Mouse (Mus musculus): ENCODE measurements at regions not wholly inside any gene's neighbourhood (a gene's known extent, or its start where the extent isn't known, plus 50 kb on each side); places are given as distances from the start of the nearest gene placed in this dataset.

GRCm38 (mm10) chr15:62249436-62249835 lies 1326.6 kb upstream of the A1bg start:
- H3K4me3 ChIP-seq (ENCODE audit: inconsistent target): no peak overlapping the region
- no peaks in the 10 kb centered on the region for H3K36me3 ChIP-seq (ENCODE audit: inconsistent target)
- no peaks in the 10 kb centered on the region for H3K79me2 ChIP-seq (ENCODE audit: inconsistent target)
- WGBS (ENCODE audit: missing documents): 93% methylated on average over 4 of the region's 4 CpGs
- no peak overlapping the region for H3K27ac ChIP-seq

- 96% methylated on average over 4 of the region's 4 CpGs for WGBS (ENCODE audit: missing documents)
- no peaks in the 10 kb centered on the region for H3K79me2 ChIP-seq (ENCODE audit: inconsistent target)
- no peak overlapping the region for H3K27ac ChIP-seq
- H3K4me3 ChIP-seq (ENCODE audit: inconsistent target): no peak overlapping the region
- no peaks in the 10 kb centered on the region for H3K36me3 ChIP-seq (ENCODE audit: inconsistent target)
Observed at GRCm38 (mm10) chr15:62246561-62247079, 1323.8 kb upstream of the A1bg start.

GRCm38 (mm10) chr15:62245237-62245636 lies 1322.4 kb upstream of the A1bg start:
- Histone ChIP-seq H3K4me3 (ENCODE audit: inconsistent target) (no peak overlapping the region), H3K27ac (no peak overlapping the region), H3K36me3 (ENCODE audit: inconsistent target) (no peaks in the 10 kb centered on the region), H3K79me2 (ENCODE audit: inconsistent target) (no peaks in the 10 kb centered on the region)
- 80% methylated on average over 1 of the region's 1 CpGs for WGBS (ENCODE audit: missing documents)

- Histone ChIP-seq H3K79me2 (ENCODE audit: inconsistent target) (no peaks in the 10 kb centered on the region), H3K27ac (no peak overlapping the region), H3K4me3 (ENCODE audit: inconsistent target) (no peak overlapping the region), H3K36me3 (ENCODE audit: inconsistent target) (no peaks in the 10 kb centered on the region)
- 96% methylated on average over 3 of the region's 3 CpGs for WGBS (ENCODE audit: missing documents)
Observed at GRCm38 (mm10) chr15:62244819-62245218, 1322.0 kb upstream of the A1bg start.

- H3K27ac ChIP-seq: no peak overlapping the region
- H3K4me3 ChIP-seq (ENCODE audit: inconsistent target): no peak overlapping the region
- 100% methylated on average over 3 of the region's 3 CpGs for WGBS (ENCODE audit: missing documents)
- no peaks in the 10 kb centered on the region for H3K36me3 ChIP-seq (ENCODE audit: inconsistent target)
- no peaks in the 10 kb centered on the region for H3K79me2 ChIP-seq (ENCODE audit: inconsistent target)
Observed at GRCm38 (mm10) chr15:62240031-62240430, 1317.2 kb upstream of the A1bg start.

GRCm38 (mm10) chr15:62238503-62239045 lies 1315.8 kb upstream of the A1bg start:
- Histone ChIP-seq H3K79me2 (ENCODE audit: inconsistent target) (no peaks in the 10 kb centered on the region), H3K36me3 (ENCODE audit: inconsistent target) (no peaks in the 10 kb centered on the region), H3K27ac (no peak overlapping the region), H3K4me3 (ENCODE audit: inconsistent target) (no peak overlapping the region)
- WGBS (ENCODE audit: missing documents): 92% methylated on average over 5 of the region's 5 CpGs

GRCm38 (mm10) chr15:62236056-62236455 lies 1313.2 kb upstream of the A1bg start:
- H3K36me3 ChIP-seq (ENCODE audit: inconsistent target): no peaks in the 10 kb centered on the region

GRCm38 (mm10) chr15:62234182-62234760 lies 1311.5 kb upstream of the A1bg start:
- Histone ChIP-seq H3K79me2 (ENCODE audit: inconsistent target) (no peaks in the 10 kb centered on the region), H3K27ac (no peak overlapping the region), H3K36me3 (ENCODE audit: inconsistent target) (no peaks in the 10 kb centered on the region), H3K4me3 (ENCODE audit: inconsistent target) (no peak overlapping the region)
- 96% methylated on average over 4 of the region's 4 CpGs for WGBS (ENCODE audit: missing documents)

More at GRCm38 (mm10) chr15:62236056-62236455, 1313.2 kb upstream of the A1bg start:
- no peaks in the 10 kb centered on the region for H3K79me2 ChIP-seq (ENCODE audit: inconsistent target)
- no peak overlapping the region for H3K4me3 ChIP-seq (ENCODE audit: inconsistent target)
- H3K27ac ChIP-seq: no peak overlapping the region
- 100% methylated on average over 2 of the region's 2 CpGs for WGBS (ENCODE audit: missing documents)

GRCm38 (mm10) chr15:62233154-62233553 lies 1310.3 kb upstream of the A1bg start:
- Histone ChIP-seq H3K36me3 (ENCODE audit: inconsistent target) (no peaks in the 10 kb centered on the region), H3K27ac (no peak overlapping the region), H3K79me2 (ENCODE audit: inconsistent target) (no peaks in the 10 kb centered on the region), H3K4me3 (ENCODE audit: inconsistent target) (no peak overlapping the region)
- WGBS (ENCODE audit: missing documents): 85% methylated on average over 8 of the region's 8 CpGs

GRCm38 (mm10) chr15:62231709-62232108 lies 1308.9 kb upstream of the A1bg start:
- Histone ChIP-seq H3K79me2 (ENCODE audit: inconsistent target) (no peaks in the 10 kb centered on the region), H3K36me3 (ENCODE audit: inconsistent target) (no peaks in the 10 kb centered on the region), H3K27ac (no peak overlapping the region), H3K4me3 (ENCODE audit: inconsistent target) (no peak overlapping the region)
- WGBS (ENCODE audit: missing documents): 100% methylated on average over 2 of the region's 2 CpGs

GRCm38 (mm10) chr15:62230773-62231172 lies 1308.0 kb upstream of the A1bg start:
- H3K4me3 ChIP-seq (ENCODE audit: inconsistent target): no peak overlapping the region
- WGBS (ENCODE audit: missing documents): 97% methylated on average over 5 of the region's 5 CpGs

GRCm38 (mm10) chr15:62229491-62230283 lies 1306.9 kb upstream of the A1bg start:
- Histone ChIP-seq H3K36me3 (ENCODE audit: inconsistent target) (no peaks in the 10 kb centered on the region), H3K79me2 (ENCODE audit: inconsistent target) (no peaks in the 10 kb centered on the region), H3K27ac (no peak overlapping the region), H3K4me3 (ENCODE audit: inconsistent target) (no peak overlapping the region)
- WGBS (ENCODE audit: missing documents): 93% methylated on average over 8 of the region's 8 CpGs

More at GRCm38 (mm10) chr15:62230773-62231172, 1308.0 kb upstream of the A1bg start:
- no peaks in the 10 kb centered on the region for H3K36me3 ChIP-seq (ENCODE audit: inconsistent target)
- H3K79me2 ChIP-seq (ENCODE audit: inconsistent target): no peaks in the 10 kb centered on the region
- no peak overlapping the region for H3K27ac ChIP-seq

GRCm38 (mm10) chr15:62229023-62229422 lies 1306.2 kb upstream of the A1bg start:
- Histone ChIP-seq H3K27ac (no peak overlapping the region), H3K36me3 (ENCODE audit: inconsistent target) (no peaks in the 10 kb centered on the region), H3K4me3 (ENCODE audit: inconsistent target) (no peak overlapping the region), H3K79me2 (ENCODE audit: inconsistent target) (no peaks in the 10 kb centered on the region)
- WGBS (ENCODE audit: missing documents): 94% methylated on average over 3 of the region's 3 CpGs

- Histone ChIP-seq H3K79me2 (ENCODE audit: inconsistent target) (no peaks in the 10 kb centered on the region), H3K4me3 (ENCODE audit: inconsistent target) (no peak overlapping the region), H3K27ac (no peak overlapping the region), H3K36me3 (ENCODE audit: inconsistent target) (no peaks in the 10 kb centered on the region)
Observed at GRCm38 (mm10) chr15:62224798-62225197, 1302.0 kb upstream of the A1bg start.

- 51% methylated on average over 3 of the region's 3 CpGs for WGBS (ENCODE audit: missing documents)
- Histone ChIP-seq H3K4me3 (ENCODE audit: inconsistent target) (no peak overlapping the region), H3K36me3 (ENCODE audit: inconsistent target) (no peaks in the 10 kb centered on the region), H3K79me2 (ENCODE audit: inconsistent target) (no peaks in the 10 kb centered on the region), H3K27ac (no peak overlapping the region)
Observed at GRCm38 (mm10) chr15:62224191-62224590, 1301.4 kb upstream of the A1bg start.

All from macrophage (primary cell).